Mouse (Mus musculus) intestine, embryonic 16.5 days (tissue): ENCODE measurements around the gene Zkscan14. TPM values are rescaled to one million over a fixed set of nuclear protein-coding genes. Genes with fewer than 3 reads are reported as not detected.
A peak's percentile ranks its signal among the peaks of the same experiment; 100 is the strongest.

Experiments used
- ATAC-seq: fragments of 200-750 bp; cut with Nextera tagmentation; 2 replicates; pipeline ENCODE4 v1.8.0; 2017; ENCODE audit warnings: moderate TSS enrichment, moderate library complexity
- H3K27ac ChIP-seq: fragments of 300-500 bp; sonication (generic); 2 replicates; pipeline ENCODE4 v1.5.1; 2014; ENCODE audit warnings: mild to moderate bottlenecking, low read length
- H3K27me3 ChIP-seq: fragments of 300-500 bp; sonication (generic); replicated peaks from 2 replicates; pipeline ENCODE4 v1.6.1; 2014; ENCODE audit warnings: low read length, control low read depth, mixed read lengths; ENCODE audit not compliant: control insufficient read depth, insufficient read depth
- H3K36me3 ChIP-seq: fragments of 300-500 bp; sonication (generic); 2 replicates; pipeline ENCODE4 v1.6.1; 2014; ENCODE audit warnings: low read length, control low read depth; ENCODE audit not compliant: control insufficient read depth, insufficient read depth
- H3K4me1 ChIP-seq: fragments of 300-500 bp; sonication (generic); 2 replicates; pipeline ENCODE4 v1.6.1; 2014; ENCODE audit warnings: low read length, control low read depth, mixed read lengths; ENCODE audit not compliant: control insufficient read depth, insufficient read depth
- H3K4me2 ChIP-seq: fragments of 300-500 bp; sonication (generic); 2 replicates; pipeline ENCODE4 v1.6.1; 2014; ENCODE audit warnings: low read depth, low read length, control low read depth
- H3K4me3 ChIP-seq: fragments of 300-500 bp; sonication (generic); 2 replicates; pipeline ENCODE4 v1.5.1; 2014; ENCODE audit warnings: mild to moderate bottlenecking, low read length
- H3K9ac ChIP-seq: fragments of 300-500 bp; sonication (generic); 2 replicates; pipeline ENCODE4 v1.6.1; 2014; ENCODE audit warnings: low read depth, low read length
- H3K9me3 ChIP-seq: fragments of 300-500 bp; sonication (generic); 2 replicates; pipeline ENCODE4 v1.6.1; 2016; ENCODE audit warnings: low read length, control low read depth; ENCODE audit not compliant: control insufficient read depth
- WGBS: fragments of 180-500 bp; shearing (Covaris S2); extraction: QIAGEN DNeasy Blood & Tissue Kit; methylation state at CpG from one replicate; pipeline ENCODE4 v1.1.7; 2014; 5-methylcytosine and 5-hydroxymethylcytosine counted together
- polyA plus RNA-seq: library from polyadenylated mRNA; unstranded; fragments of >200 nt; fragmentation: Nextera tagmentation; extraction: Ambion mirVana; gene quantifications from 2 replicates; pipeline ENCODE4 v1.2.1, GENCODE M21; 2015

The Zkscan14 gene
- polyA plus RNA-seq, 1 experiment from 2014 or later = 8.4 TPM

GRCm38 (mm10) chr5:145189416-145189815 is 12.3 kb downstream of the Zkscan14 start:
- peak overlapping the region; percentile 63 for H3K4me2 ChIP-seq
- no peaks in the 10 kb centered on the region for H3K27me3 ChIP-seq
- H3K9me3 ChIP-seq = no peaks in the 10 kb centered on the region
- no peak overlapping the region for H3K4me3 ChIP-seq
- 91% methylated on average over 6 of the region's 6 CpGs for whole genome bisulfite sequencing
- no peak overlapping the region for H3K27ac ChIP-seq
- H3K9ac ChIP-seq = no peak overlapping the region
- peaks cover 23% of the 10 kb centered on the region for H3K36me3 ChIP-seq
- no peak for ATAC-seq
- H3K4me1 ChIP-seq = peaks cover 11% of the 10 kb centered on the region

GRCm38 (mm10) chr5:145185244-145185643 is 16.4 kb downstream of the Zkscan14 start:
- ATAC-seq = no peak
- Histone ChIP-seq H3K9ac (no peak overlapping the region), H3K9me3 (no peaks in the 10 kb centered on the region), H3K4me2 (no peak overlapping the region), H3K4me1 (peaks cover 7% of the 10 kb centered on the region; the same call in 1 of the 2 replicates), H3K36me3 (peaks cover 41% of the 10 kb centered on the region), H3K27me3 (no peaks in the 10 kb centered on the region), H3K27ac (no peak overlapping the region), H3K4me3 (no peak overlapping the region)
- WGBS = 81% methylated on average over 2 of the region's 2 CpGs

- ATAC-seq = no peak
These were observed 23.1 kb downstream of the Zkscan14 start for GRCm38 (mm10) chr5:145178461-145178980.

GRCm38 (mm10) chr5:145167306-145167661 is 34.4 kb downstream of the Zkscan14 start:
- Histone ChIP-seq H3K27ac (peak overlapping the region; percentile 62), H3K9me3 (no peaks in the 10 kb centered on the region), H3K4me3 (peak overlapping the region; percentile 91), H3K36me3 (peaks cover 4% of the 10 kb centered on the region; the same call in 1 of the 2 replicates), H3K27me3 (no peaks in the 10 kb centered on the region), H3K4me1 (peaks cover 15% of the 10 kb centered on the region), H3K9ac (peak overlapping the region; percentile 93), H3K4me2 (peak overlapping the region; percentile 84)
- 0% methylated on average over 28 of the region's 28 CpGs for WGBS
- ATAC-seq = peak; percentile 25

More at GRCm38 (mm10) chr5:145178461-145178980, 23.1 kb downstream of the Zkscan14 start:
- no peaks in the 10 kb centered on the region for H3K9me3 ChIP-seq
- no peak overlapping the region for H3K27ac ChIP-seq
- peaks cover 21% of the 10 kb centered on the region for H3K36me3 ChIP-seq
- no peaks in the 10 kb centered on the region for H3K4me1 ChIP-seq
- H3K4me3 ChIP-seq = no peak overlapping the region
- 85% methylated on average over 18 of the region's 18 CpGs for WGBS
- no peaks in the 10 kb centered on the region for H3K27me3 ChIP-seq
- no peak overlapping the region for H3K9ac ChIP-seq
- no peak overlapping the region for H3K4me2 ChIP-seq

GRCm38 (mm10) chr5:145166536-145167305 is 34.9 kb downstream of the Zkscan14 start, which contains the start of the genes Ptcd1 and Cpsf4:
TSS of gene Ptcd1 (minus strand) at chr5:145167108.
TSS of gene Cpsf4 (plus strand) at chr5:145167213.
- peak; percentile 96 for ATAC-seq

GRCm38 (mm10) chr5:145165184-145165583 is 36.5 kb downstream of the Zkscan14 start:
- WGBS = 84% methylated on average over 15 of the region's 15 CpGs
- H3K27ac ChIP-seq = no peak overlapping the region
- no peak overlapping the region for H3K4me2 ChIP-seq
- H3K27me3 ChIP-seq = no peaks in the 10 kb centered on the region
- no peak overlapping the region for H3K4me3 ChIP-seq
- no peaks in the 10 kb centered on the region for H3K36me3 ChIP-seq
- peaks cover 15% of the 10 kb centered on the region for H3K4me1 ChIP-seq
- H3K9ac ChIP-seq = 0 out of 2 replicates have a peak overlapping the region, but pooled peaks have one; percentile 6
- ATAC-seq = no peak
- H3K9me3 ChIP-seq = no peaks in the 10 kb centered on the region

More at GRCm38 (mm10) chr5:145166536-145167305, 34.9 kb downstream of the Zkscan14 start, which contains the start of the genes Ptcd1 and Cpsf4:
- H3K27ac ChIP-seq = peak within 1 kb of the TSS; percentile 94
- H3K4me2 ChIP-seq = peak within 1 kb of the TSS; percentile 84
- 1% methylated on average over 51 of the region's 51 CpGs for WGBS
- peak within 1 kb of the TSS; percentile 91 for H3K4me3 ChIP-seq
- H3K4me1 ChIP-seq = peaks cover 15% of the 10 kb centered on the region
- peak within 1 kb of the TSS; percentile 93 for H3K9ac ChIP-seq
- no peaks in the 10 kb centered on the region for H3K9me3 ChIP-seq
- H3K27me3 ChIP-seq = no peaks in the 10 kb centered on the region
- H3K36me3 ChIP-seq = peaks cover under 1% of the 10 kb centered on the region; the same call in 1 of the 2 replicates

GRCm38 (mm10) chr5:145164710-145165109 is 37.0 kb downstream of the Zkscan14 start:
- Histone ChIP-seq H3K4me3 (no peak overlapping the region), H3K9me3 (no peaks in the 10 kb centered on the region), H3K27ac (no peak overlapping the region), H3K4me2 (no peak overlapping the region), H3K4me1 (peaks cover 15% of the 10 kb centered on the region), H3K36me3 (0 out of 2 replicates have a peak, but pooled peaks cover 1% of the 10 kb centered on the region), H3K9ac (0 out of 2 replicates have a peak overlapping the region, but pooled peaks have one; percentile 6), H3K27me3 (no peaks in the 10 kb centered on the region)
- ATAC-seq = no peak
- WGBS = 47% methylated on average over 3 of the region's 3 CpGs

GRCm38 (mm10) chr5:145161361-145161760 is 40.3 kb downstream of the Zkscan14 start:
- no peaks in the 10 kb centered on the region for H3K9me3 ChIP-seq
- no peak overlapping the region for H3K4me3 ChIP-seq
- no peaks in the 10 kb centered on the region for H3K27me3 ChIP-seq
- no peak overlapping the region for H3K9ac ChIP-seq
- no peak overlapping the region for H3K4me2 ChIP-seq
- ATAC-seq = no peak
- WGBS = 92% methylated on average over 14 of the region's 14 CpGs
- peaks cover 6% of the 10 kb centered on the region for H3K4me1 ChIP-seq
- H3K27ac ChIP-seq = no peak overlapping the region
- peaks cover 8% of the 10 kb centered on the region; the same call in 1 of the 2 replicates for H3K36me3 ChIP-seq

GRCm38 (mm10) chr5:145152690-145153089 is 49.0 kb downstream of the Zkscan14 start:
- Histone ChIP-seq H3K4me2 (no peak overlapping the region), H3K27ac (no peak overlapping the region), H3K9ac (no peak overlapping the region), H3K4me3 (no peak overlapping the region), H3K36me3 (peaks cover 31% of the 10 kb centered on the region), H3K9me3 (no peaks in the 10 kb centered on the region), H3K27me3 (no peaks in the 10 kb centered on the region), H3K4me1 (no peaks in the 10 kb centered on the region)
- no peak for ATAC-seq
- WGBS = 90% methylated on average over 5 of the region's 5 CpGs
